Mouse (Mus musculus) natural killer cell, adult 2 months (primary cell): ENCODE data around the gene Cdhr1.
A peak's percentile ranks its signal among the peaks of the same experiment; 100 is the strongest.
"Not testable (repeated sequence)": the region's sequence is repeated elsewhere in the genome, so short reads cannot be mapped to it uniquely, and the experiment has no call there.

ENCODE experiments used
- DNase-seq, 2 experiments: peaks; one replicate each; pipeline ENCODE4 v3.0.0; 2022; ENCODE audit warnings: low spot score in 2 of 2

Gene Cdhr1

DNA sequence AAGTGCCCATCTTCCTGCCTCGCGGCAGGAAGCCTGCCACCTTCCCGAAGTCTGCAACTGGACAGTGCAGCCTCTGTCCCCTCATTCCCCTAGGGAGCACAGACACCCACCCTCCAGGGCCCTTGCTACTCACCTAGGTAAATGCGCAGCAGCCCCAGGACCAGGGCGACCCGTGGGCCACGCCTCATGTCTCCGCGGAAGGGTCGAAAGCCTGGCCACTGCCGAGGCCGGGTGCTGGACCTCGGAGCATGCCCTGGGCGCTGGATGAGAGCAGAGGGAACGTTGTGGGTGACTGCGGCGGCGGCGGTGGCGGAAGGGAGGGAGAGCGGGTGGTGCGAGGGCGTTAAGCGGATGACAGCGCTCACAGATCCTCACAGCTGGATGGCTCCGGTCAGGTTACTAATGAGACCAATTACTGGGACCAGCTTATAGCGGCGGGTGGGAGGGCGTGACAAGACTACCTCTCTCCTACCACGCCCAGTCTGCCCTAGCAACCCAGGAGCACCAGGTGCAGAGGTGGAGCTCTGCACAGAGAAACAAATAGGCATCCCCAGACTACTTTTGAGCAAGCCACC, at the start of gene Cdhr1:
Gene Cdhr1 (minus strand): TSS at position 392 of the 575 bp plus-strand sequence.
- no peak for DNase-seq

DNA sequence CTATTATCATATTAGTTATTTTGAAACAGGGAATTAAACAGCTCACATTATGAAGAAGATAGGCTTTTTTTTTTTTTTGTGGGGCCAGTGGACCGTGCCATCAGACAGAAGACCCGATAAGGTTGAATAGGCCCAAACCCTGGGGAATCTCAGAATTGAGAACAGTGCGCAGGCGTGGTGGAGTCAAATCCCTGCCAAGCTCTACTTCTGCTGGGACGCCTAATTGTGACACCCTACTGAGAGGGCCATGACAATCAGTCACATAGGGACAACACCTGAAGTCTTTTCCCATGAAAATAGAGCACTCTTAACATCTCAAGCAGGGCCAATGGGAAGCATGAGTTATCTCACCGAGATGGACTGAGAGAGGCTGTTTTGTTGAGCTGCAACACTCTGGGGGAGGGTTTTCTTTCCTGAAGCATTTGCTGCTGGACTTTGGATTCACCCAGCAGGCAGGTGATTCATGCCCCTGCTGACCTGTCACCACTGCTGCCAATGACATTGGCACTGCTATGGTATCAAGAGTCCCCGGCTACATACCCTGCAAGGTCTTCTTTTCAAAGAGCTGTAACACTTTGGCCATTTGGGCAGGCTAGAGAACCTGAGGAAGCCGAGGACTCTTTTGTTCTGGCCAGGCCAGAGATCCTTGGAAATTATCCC, 41.0 kb upstream of the Cdhr1 start:
- no peak for DNase-seq

DNA sequence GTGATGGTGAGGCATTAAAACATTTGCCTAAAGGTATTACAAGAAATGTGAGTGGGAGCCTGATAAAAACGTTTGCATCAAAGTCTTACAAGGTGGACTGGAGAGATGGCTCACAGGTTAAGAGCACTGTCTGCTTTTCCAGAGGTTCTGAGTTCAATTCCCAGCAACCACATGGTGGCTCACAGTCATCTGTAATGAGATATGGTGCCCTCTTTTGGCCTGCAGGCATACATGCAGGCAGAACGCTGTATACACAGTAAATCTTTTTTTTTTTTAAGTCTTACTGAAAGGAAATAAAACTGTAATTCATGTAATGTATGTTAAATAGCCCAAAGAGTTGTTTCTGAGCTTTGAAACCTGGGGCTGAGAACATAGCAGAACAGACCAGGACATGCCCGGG, 39.4 kb upstream of the Cdhr1 start:
- DNase-seq: not testable (repeated sequence)

DNA sequence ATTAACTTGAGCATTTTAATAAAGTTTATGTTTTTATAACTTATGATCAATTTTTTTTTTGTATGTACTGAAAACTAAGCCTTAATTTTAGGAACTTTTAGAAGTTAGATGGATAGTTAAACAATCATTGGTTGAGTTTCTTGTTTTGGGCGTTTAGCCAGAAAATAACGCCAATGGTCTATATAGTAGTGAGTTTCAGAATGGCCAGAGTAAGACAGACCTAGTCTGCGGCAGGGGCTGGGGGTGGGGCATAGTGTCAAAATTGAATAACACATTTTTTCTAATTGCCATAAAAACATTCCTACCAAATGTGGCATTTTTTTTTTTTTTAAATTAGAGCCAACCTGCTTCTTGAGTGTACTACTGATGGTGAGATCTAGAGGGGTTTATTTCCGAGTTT, 38.0 kb upstream of the Cdhr1 start:
- no peak for DNase-seq

DNA sequence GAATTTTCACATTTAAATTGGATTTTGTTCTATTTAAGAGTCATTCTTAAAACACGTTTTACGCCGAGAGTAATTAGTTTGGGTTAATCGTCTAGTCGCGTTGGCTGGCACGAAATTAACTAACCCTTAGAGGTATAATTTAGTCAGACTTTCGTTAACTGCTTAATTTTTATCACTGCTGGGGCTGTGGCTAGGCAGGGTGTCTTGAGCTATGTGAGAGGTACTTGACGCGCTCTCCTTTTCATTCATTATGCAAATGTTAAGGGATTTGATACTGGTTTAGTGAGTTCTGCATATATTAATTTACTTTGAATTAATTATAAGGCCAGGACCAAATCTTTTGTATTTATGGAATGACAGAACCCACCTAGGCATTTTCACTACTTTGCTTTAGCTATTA, 37.5 kb upstream of the Cdhr1 start:
- no peak for DNase-seq

DNA sequence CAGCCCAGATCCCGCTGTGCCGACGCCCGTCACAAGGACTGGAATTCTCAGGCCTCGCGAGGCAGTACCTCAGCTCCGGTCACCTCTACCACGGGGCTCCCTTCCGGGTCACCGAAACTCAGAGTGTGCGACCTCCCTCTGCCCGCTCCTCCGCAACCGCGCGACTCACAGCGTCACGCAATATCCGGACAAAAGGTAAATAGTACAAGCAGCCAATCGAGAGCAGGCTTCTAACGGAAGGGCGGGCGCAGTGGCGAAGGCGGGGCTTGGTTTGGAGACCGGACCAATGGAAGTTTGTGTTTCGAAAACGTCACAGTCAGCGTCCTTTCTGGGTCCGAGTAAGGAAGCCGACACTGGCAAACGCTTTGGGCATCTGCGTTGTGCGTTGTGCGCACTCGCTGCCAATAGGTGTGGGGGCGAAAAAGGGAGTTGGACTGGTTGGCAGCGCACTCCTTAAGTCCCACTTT, 37.0 kb upstream of the Cdhr1 start, which contains the start of gene Ghitm:
Gene Ghitm (minus strand): TSS at position 146 of the 467 bp plus-strand sequence.
- peak; percentile 96 to 97 for DNase-seq

DNA sequence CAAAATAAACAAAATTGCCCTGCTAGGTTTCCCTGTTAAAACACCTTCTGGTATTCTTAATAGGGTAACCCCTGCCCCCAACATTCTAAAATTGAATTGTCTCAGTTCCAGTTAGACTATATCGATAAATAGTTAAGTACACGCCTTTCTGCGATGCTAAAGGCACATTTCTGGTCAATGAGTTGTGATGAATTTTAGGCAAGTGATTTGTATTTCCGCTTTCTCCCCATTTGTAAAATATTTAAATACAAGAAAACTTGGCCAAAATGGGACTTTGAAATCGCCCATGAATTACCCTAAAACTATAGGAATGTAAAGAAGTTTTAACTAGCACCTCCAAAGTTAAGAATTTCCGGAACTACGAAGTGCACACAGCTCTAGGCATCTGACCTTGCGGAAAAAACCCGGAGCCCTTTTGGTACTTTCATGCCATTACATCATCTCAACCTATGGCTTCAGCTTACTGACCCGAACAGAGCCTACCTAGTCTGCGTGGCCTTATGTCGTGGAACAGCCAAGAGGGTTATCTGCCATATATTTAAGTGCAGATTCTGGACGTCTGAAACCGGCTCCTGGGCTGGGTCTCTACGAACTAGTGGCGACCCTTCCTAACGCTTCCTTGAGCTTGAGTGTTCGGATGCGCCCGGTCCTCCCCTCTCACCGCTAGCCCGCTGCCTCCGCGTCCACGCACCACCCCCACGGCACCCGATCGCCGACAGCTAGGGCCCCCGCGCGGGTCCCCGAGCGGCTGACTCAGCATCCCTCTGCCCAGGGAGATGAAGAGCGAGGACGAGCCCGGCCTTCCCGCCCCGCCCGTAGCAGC, 36.4 kb upstream of the Cdhr1 start:
- DNase-seq: peak; percentile 51 to 58

DNA sequence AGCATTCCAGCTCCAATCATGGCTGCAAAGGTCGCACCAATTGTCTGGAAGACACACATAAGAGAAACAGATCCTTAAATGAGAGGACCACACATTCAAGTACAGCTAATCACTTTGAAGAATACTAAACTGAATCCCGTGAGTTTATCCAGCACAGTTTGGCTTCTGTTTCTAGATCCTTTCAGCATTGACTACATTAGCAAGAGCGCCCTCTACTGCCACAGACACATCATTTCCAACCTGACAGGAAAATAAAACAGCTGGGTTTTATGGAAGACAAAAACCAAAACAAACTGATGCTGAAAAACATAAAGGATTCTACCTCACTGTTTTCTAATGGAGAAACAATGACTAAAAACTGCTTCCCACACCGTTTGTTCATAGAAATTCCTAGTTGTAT, 29.5 kb upstream of the Cdhr1 start:
- peak; percentile 19 to 33 for DNase-seq

DNA sequence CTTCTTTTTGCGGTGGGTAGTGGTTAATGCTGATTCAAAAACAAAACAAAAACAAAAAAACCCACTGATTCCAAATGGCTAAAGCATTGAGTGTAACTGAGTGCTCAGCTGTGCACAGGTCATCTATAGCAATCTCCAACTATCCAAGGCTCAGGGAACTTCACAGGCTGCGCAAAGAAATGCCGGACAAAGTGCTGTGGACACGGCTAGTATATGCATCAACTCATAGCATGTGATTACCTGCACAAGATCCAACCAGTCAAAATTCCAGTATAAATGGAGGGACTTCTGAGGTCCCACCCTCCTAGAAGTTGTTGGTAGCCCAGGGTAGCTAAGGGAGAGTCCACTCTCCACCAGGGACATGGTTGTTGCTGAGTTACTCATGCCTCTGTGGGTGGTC, 21.1 kb upstream of the Cdhr1 start:
- DNase-seq: no peak

DNA sequence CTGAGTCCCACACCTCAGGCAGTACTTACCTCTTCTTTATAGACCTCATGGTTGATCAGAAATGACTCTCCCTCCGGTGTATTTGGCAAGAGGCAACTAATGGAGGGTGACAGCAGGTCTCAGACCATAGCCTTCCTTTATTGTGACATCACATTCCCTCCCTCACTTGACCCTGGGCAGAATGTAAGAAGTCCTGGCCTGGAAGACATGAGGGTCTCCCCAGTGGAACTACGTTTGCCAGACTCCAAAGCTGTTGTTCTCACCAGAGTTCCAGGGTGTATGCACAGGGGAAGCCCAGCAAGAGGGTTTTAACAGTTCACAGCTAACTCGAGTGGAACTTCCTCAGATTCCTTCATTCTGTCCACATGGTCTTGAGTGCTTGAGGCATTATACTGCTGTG, 15.8 kb upstream of the Cdhr1 start, which contains the start of gene 2610528A11Rik:
Gene 2610528A11Rik (minus strand): TSS at position 101 of the 400 bp plus-strand sequence.
- DNase-seq: no peak

DNA sequence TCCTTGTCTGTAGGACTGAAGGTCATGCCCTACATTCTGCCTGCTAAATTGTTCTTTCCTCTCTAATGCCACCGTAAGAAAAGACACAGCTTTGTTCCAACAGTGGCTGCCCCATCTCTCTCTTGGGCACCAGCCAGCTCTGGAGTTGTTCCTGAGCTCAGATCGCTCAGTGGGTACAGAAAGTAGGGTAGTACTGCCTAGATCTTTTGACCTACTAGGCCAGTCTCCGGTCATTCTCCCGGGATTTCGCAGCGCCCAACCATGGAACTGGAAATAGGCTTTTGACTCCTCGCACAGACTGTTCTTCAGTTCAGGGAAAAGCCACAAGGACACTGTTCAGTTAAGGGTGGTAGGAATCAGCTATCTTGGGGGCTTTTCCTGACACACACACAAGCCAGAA, 14.8 kb upstream of the Cdhr1 start:
- no peak for DNase-seq

DNA sequence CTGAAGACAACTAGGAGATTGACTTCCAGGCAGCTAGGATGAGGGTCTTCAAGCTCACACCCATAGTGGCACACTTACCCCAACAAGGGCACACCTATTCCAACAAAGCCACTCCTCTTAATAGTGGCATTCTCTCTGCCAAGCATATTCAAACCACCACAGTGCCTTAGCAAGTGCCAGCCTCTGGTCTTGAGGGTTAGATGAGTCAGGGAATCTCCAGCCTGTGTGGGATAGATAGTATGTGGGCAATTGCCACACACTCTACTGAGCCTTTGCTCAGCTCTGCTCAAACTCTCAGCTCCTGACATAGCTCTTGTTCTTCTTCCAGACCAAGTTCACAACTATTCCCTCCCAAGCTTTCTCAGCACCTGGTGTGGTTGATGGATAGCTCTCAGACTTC, 13.2 kb upstream of the Cdhr1 start:
- DNase-seq: no peak

DNA sequence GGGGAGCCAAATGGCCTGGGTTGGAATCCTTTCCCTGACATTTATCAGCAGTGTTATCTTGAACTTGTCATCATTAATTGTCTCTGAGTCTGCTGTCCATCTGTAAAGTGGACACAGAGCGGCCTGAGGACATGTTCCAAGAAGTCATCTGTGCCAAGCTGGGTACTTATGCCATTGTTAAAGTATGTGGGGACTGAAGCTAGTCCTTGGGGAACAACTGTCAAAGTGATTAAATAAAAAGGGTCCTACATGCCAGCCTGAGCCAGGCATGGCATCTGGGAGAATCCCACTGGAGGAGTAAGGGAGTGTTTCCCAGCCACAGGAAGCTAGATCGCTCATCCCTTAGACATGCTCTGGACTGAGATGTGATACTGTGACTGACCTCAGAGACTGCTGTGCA, 12.3 kb upstream of the Cdhr1 start:
- DNase-seq: no peak

DNA sequence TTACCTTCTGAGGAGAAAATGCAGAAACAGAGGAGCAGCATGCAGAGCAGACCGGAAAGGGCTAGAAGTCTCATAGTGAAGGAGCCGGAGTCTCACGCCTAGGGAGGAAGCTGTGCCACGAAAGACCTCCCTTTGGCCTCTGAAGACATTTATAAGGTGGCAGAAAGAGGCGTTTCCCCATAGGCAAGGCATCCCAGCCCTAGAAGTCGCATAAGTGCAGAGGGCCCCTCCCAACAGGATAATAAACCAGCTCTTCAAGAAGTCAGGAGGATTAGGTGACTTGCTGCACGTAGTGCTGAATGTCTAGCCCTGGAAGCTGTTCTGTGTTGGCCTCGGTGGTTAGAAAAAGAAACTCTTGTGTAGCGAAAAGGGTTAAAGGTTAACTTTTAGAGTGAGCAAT, 11.8 kb upstream of the Cdhr1 start:
- no peak for DNase-seq

DNA sequence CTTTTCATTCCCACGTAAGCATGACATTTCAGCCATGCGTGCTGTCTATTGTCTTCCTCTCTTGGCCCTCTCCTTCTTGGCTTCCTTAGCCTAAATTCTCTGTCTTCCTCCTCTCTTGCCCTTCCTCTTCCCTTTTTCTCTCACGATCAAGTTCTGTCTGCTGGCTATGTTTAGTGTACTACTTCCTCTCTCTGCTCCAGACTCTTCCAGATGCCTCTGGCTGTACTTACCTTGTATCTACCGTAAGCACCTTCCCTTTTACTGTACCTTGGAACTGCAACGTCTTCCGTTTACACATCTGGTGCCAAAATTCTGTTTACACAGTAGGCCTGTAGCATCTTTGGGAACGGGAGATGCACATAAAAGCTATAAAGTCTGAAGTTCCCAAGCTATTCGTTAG, 11.3 kb upstream of the Cdhr1 start:
- no peak for DNase-seq

DNA sequence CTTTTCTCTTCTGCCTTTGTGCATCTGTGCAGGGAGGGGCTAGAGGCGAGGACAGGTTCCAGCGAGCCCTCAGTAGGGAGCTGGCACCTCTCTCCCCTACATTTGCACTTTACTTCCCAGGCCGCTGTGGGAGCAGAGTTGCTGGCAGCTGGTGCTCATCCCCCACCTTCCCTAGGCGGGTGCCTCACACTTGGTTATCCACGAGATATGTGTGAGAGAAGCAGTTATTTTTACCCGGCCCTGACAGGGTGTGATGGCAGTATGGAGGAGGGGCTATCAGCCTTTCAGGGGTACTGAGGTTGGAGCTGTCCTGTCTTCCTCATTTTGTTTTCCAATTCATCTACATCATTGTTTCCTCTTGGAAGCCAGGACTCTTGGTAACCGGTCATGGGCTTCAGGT, 7.7 kb upstream of the Cdhr1 start:
- DNase-seq: no peak

DNA sequence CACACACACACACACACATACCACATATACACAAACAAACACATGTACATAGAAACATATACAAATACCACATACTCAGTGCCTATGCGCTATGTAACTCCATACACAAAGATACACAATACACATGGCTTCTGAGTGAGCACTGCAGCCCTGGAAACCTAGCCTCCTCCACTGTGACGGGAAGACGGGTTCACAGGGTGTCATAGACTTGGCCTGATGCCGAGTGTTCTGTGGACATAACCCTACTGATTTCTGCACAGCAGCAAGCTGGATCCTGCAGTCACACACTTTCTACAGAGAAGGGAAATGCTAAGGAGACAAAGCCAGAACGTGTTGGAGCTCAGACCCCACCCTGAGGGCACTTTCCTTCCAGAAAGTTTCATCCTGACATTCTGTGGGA, 6.6 kb upstream of the Cdhr1 start:
- no peak for DNase-seq

DNA sequence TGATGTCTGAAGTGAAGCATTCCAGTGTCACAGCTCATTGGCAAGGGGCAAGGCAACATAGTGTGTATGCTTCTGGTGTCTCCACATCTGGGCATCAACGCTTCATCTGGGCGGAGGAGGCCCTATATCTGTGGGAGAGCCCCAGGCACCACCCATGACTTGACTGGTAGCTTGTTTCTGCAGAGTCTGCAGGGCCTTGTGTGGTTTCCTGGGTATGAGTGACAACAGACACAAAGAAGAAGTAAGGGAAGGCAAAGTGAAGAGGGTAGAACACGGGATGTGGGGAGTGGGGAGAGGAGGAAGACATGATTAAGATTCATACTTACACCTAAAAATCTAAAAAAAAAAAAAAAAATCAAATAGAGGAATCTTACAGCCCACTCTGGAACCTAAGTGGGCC, 4.3 kb upstream of the Cdhr1 start:
- no peak for DNase-seq

DNA sequence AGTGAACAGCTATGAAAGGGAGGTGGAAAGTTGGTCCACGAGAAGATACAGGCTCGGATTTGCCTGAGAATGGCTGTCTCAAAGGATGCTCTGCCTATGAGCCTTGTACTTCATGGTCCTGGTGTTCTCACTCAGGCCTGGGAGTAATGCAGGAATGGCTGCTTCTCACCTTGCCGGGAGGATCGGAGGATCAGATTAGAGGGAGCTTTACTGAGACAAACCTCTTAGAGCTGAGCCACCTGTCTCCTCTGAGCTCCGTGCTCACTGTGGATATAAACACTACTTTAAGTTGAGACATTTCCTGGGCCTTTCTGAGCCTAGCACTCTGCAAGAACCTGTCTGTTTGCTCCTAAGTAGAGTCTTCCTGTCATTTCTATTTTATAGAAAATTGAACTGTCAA, 3.4 kb upstream of the Cdhr1 start:
- DNase-seq: no peak

DNA sequence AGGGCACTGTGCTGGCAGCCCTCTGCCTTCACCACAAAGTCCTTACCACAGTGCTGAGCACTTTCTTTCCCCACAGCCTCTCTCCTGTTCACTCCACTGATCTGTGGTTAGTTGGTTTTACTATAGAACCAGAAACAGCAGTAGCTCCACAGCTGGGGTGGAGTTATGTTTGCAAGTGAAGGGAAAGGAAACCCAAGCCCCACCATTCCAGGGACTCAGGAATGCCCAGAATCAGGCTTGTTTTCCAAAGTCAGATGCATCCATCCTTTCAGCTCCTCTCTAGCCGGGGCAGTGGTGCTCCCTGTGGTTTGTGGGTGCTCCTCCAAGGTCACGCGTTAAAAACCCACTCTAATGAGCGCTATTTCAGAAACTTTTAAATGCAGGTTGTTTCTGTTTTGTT, 2.6 kb downstream of the Cdhr1 start:
- no peak for DNase-seq

DNA sequence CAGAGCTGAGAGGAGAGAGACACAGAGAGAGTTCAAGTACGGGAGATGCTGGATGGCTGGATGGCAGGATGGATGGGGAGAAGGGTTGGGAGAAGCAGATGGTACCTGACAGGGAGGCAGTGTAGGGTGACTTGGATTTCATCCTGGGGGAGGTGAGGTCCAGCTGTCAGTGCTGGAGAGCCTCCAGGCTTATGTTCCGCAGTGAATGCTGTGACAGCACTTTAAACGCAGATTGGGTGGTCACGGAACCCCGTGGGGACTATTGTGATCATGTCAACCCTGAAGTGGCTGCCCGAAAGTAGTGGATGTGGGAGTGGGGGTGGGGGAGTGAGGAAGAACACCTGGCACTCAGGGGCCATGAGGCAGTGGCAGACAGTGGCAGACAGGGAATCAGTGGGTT, 3.7 kb downstream of the Cdhr1 start:
- DNase-seq: no peak

DNA sequence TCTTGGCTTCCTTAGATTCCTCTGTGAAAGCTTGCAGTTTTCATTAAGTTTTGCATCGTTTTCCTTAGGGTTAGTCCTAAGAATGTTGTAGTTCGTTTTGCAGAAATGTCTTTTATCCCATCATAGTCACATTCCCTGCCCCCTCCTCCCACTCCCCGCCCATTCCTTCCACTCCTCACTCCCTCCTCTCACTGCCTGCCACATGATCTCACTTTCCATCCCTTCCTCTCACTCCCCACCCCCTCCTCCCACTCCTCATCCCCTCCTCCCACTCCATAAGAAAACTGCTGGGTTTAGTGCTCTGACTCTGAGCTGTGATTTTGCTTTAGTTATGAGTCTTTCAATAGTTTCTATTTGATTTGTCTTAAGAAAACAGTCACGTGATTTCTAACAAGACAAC, 14.4 kb downstream of the Cdhr1 start:
- no peak for DNase-seq

DNA sequence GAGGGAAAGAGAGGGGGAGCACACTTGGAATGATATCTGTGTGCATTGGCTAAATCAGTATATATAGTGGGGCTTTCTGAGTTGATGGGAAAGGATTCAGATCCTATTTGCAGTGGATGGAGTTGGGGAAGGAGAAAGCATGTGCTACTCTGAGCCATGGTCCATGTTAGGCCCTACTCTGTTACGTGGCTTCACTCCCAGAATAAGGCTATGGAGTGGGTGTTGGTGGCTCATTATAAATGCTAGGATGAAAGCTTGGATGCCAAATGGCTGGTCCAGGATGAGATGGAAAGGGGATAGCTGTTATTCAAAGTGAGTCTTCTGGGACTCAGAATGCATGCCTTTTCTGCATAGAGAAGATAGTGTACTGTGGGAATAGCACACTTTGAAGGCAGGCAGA, 17.4 kb downstream of the Cdhr1 start:
- no peak for DNase-seq
